Mouse (Mus musculus): ENCODE results near the gene Grip2. TPM values are rescaled to one million over a fixed set of nuclear protein-coding genes. Genes with fewer than 3 reads are reported as not detected.

Grip2 gene
- polyA plus RNA-seq, 1 experiment from 2014 or later, result 1.0 TPM

DNA sequence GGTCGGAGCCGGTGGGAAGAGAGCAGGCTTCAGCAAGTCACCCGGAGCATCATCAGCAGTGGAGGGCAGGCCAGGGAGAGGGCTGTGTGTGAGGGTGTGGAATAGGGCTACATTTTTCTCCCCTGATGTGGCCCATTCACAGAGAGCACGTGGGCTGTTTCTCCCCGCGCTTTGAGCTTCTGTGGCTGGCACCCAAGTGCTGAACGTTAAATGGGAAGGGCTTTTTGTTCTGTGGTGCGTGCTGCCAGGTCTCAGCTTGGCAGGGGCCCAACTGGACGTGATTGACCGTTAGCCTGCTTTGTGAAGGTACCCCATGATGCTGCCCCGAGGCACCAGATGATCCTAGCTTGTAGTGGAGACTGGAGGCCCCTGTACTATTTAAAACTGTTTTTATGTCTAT is 94.9 kb downstream of the Grip2 start:
- Histone ChIP-seq H3K9ac (ENCODE audit: low read length) (no peak overlapping the region), H3K27me3 (ENCODE audit: control insufficient read depth, insufficient read depth, low read length) (no peaks in the 10 kb centered on the region), H3K36me3 (ENCODE audit: control insufficient read depth, insufficient read depth, low read length) (no peaks in the 10 kb centered on the region), H3K4me3 (replicated peaks; ENCODE audit: low read length) (no peak overlapping the region), H3K4me2 (ENCODE audit: low read depth, low read length) (no peak overlapping the region), H3K9me3 (replicated peaks; ENCODE audit: control insufficient read depth, low read length) (no peaks in the 10 kb centered on the region), H3K27ac (ENCODE audit: low read length) (no peak overlapping the region), H3K4me1 (ENCODE audit: control insufficient read depth, insufficient read depth, low read length) (peaks cover 43% of the 10 kb centered on the region)
- WGBS, result 78% methylated on average over 11 of the region's 11 CpGs
- ATAC-seq (ENCODE audit: insufficient read depth, low FRiP score), result no peak

- 15% methylated on average over 12 of the region's 12 CpGs for WGBS
- H3K36me3 ChIP-seq (ENCODE audit: control insufficient read depth, insufficient read depth, low read length), result peaks cover 10% of the 10 kb centered on the region
Observed at GRCm38 (mm10) chr6:91729677-91730127, 97.3 kb downstream of the Grip2 start.

GRCm38 (mm10) chr6:91728939-91729619 is 98.0 kb downstream of the Grip2 start:
- Histone ChIP-seq H3K4me1 (ENCODE audit: control insufficient read depth, insufficient read depth, low read length) (peaks cover 30% of the 10 kb centered on the region), H3K9me3 (replicated peaks; ENCODE audit: control insufficient read depth, low read length) (no peaks in the 10 kb centered on the region), H3K4me3 (replicated peaks; ENCODE audit: low read length) (no peak overlapping the region), H3K9ac (ENCODE audit: low read length) (no peak overlapping the region; the same call in 1 of the 2 replicates), H3K4me2 (ENCODE audit: low read depth, low read length) (no peak overlapping the region), H3K36me3 (ENCODE audit: control insufficient read depth, insufficient read depth, low read length) (peaks cover 15% of the 10 kb centered on the region), H3K27me3 (ENCODE audit: control insufficient read depth, insufficient read depth, low read length) (no peaks in the 10 kb centered on the region), H3K27ac (ENCODE audit: low read length) (peak overlapping the region; percentile 94)
- ATAC-seq (ENCODE audit: insufficient read depth, low FRiP score), result peak; percentile 35; the same call in 1 of the 2 replicates
- 39% methylated on average over 6 of the region's 6 CpGs for WGBS

More at GRCm38 (mm10) chr6:91729677-91730127, 97.3 kb downstream of the Grip2 start:
- H3K9me3 ChIP-seq (replicated peaks; ENCODE audit: control insufficient read depth, low read length), result no peaks in the 10 kb centered on the region
- peak; percentile 88 for ATAC-seq (ENCODE audit: insufficient read depth, low FRiP score)
- peaks cover 30% of the 10 kb centered on the region for H3K4me1 ChIP-seq (ENCODE audit: control insufficient read depth, insufficient read depth, low read length)
- H3K4me2 ChIP-seq (ENCODE audit: low read depth, low read length), result no peak overlapping the region
- peak overlapping the region; percentile 44; the same call in 1 of the 2 replicates for H3K9ac ChIP-seq (ENCODE audit: low read length)
- H3K4me3 ChIP-seq (replicated peaks; ENCODE audit: low read length), result no peak overlapping the region
- H3K27me3 ChIP-seq (ENCODE audit: control insufficient read depth, insufficient read depth, low read length), result no peaks in the 10 kb centered on the region
- peak overlapping the region; percentile 94 for H3K27ac ChIP-seq (ENCODE audit: low read length)

GRCm38 (mm10) chr6:91727361-91727760 is 99.7 kb downstream of the Grip2 start:
- no peak overlapping the region for H3K9ac ChIP-seq (ENCODE audit: low read length)
- 53% methylated on average over 1 of the region's 1 CpGs for WGBS
- peaks cover 22% of the 10 kb centered on the region for H3K36me3 ChIP-seq (ENCODE audit: control insufficient read depth, insufficient read depth, low read length)
- H3K4me2 ChIP-seq (ENCODE audit: low read depth, low read length), result no peak overlapping the region
- peaks cover 30% of the 10 kb centered on the region for H3K4me1 ChIP-seq (ENCODE audit: control insufficient read depth, insufficient read depth, low read length)
- no peak for ATAC-seq (ENCODE audit: insufficient read depth, low FRiP score)
- H3K27me3 ChIP-seq (ENCODE audit: control insufficient read depth, insufficient read depth, low read length), result no peaks in the 10 kb centered on the region
- H3K27ac ChIP-seq (ENCODE audit: low read length), result no peak overlapping the region; the same call in 1 of the 2 replicates
- no peaks in the 10 kb centered on the region for H3K9me3 ChIP-seq (replicated peaks; ENCODE audit: control insufficient read depth, low read length)
- H3K4me3 ChIP-seq (replicated peaks; ENCODE audit: low read length), result no peak overlapping the region

DNA sequence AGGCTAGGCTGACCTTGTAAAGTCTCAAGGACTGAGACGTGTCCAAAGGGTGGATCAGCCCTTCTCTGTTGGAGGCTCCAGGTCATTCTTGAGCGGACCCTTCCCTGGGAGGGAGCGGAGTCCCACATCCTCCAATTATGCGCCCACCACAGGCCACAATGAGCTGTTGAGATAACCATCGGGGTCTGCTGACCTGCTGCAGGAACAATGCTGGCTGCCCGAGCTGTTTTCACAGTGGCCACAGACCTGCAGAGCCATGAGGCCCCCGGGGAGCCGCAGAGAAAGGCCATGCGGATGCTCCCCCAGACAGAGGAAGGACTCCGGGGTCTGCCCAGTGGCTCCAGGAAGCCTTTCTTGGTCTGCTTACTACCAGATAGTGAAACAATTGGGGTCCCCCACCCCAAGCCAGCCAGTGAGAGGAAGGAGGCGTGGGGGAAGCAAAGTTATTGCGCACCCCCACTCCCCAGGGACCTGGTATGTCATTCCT is 105.8 kb downstream of the Grip2 start:
- no peaks in the 10 kb centered on the region for H3K9me3 ChIP-seq (replicated peaks; ENCODE audit: control insufficient read depth, low read length)
- WGBS, result 69% methylated on average over 12 of the region's 12 CpGs
- H3K4me3 ChIP-seq (replicated peaks; ENCODE audit: low read length), result no peak overlapping the region
- H3K36me3 ChIP-seq (ENCODE audit: control insufficient read depth, insufficient read depth, low read length), result peaks cover 22% of the 10 kb centered on the region
- H3K9ac ChIP-seq (ENCODE audit: low read length), result no peak overlapping the region
- H3K27ac ChIP-seq (ENCODE audit: low read length), result no peak overlapping the region
- no peak overlapping the region for H3K4me2 ChIP-seq (ENCODE audit: low read depth, low read length)
- H3K4me1 ChIP-seq (ENCODE audit: control insufficient read depth, insufficient read depth, low read length), result peaks cover 23% of the 10 kb centered on the region
- no peaks in the 10 kb centered on the region for H3K27me3 ChIP-seq (ENCODE audit: control insufficient read depth, insufficient read depth, low read length)
- peak; percentile 27; the same call in 1 of the 2 replicates for ATAC-seq (ENCODE audit: insufficient read depth, low FRiP score)

DNA sequence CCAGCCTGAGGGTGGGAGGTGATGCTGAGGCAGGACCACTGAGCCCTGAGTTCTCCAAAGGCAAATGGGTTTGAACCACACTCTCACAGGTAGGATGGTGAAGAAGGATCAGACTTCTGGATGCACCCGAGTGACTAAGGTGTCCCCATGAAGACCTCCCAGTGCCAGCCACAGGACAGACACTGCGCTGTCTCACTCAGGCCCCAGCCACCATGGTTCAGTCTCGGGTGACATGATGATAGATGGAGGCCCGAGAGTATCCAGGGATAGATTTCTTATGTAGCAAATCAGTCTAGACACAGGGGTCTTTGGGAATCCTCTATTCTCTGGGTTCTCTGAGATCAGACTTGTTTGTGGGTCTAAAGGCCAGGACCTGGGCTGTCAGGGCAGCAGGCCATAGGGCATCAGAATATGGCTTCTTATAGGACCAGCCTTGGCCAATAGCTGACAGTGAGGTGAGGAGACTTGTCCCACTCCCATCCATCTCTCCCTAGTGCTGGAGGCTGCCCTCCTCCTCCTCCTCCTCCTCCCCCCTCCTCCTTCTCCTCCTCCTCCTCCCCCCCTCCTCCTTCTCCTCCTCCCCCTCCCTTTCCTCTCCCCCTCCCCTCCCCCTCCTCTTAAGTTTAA is 106.3 kb downstream of the Grip2 start:
- Histone ChIP-seq H3K4me2 (ENCODE audit: low read depth, low read length) (no peak overlapping the region), H3K4me3 (replicated peaks; ENCODE audit: low read length) (no peak overlapping the region), H3K27ac (ENCODE audit: low read length) (no peak overlapping the region), H3K9ac (ENCODE audit: low read length) (no peak overlapping the region), H3K36me3 (ENCODE audit: control insufficient read depth, insufficient read depth, low read length) (peaks cover 18% of the 10 kb centered on the region; the same call in 1 of the 2 replicates), H3K27me3 (ENCODE audit: control insufficient read depth, insufficient read depth, low read length) (no peaks in the 10 kb centered on the region), H3K9me3 (replicated peaks; ENCODE audit: control insufficient read depth, low read length) (no peaks in the 10 kb centered on the region), H3K4me1 (ENCODE audit: control insufficient read depth, insufficient read depth, low read length) (peaks cover 23% of the 10 kb centered on the region)
- ATAC-seq (ENCODE audit: insufficient read depth, low FRiP score), result no peak
- 49% methylated on average over 4 of the region's 4 CpGs for WGBS

DNA sequence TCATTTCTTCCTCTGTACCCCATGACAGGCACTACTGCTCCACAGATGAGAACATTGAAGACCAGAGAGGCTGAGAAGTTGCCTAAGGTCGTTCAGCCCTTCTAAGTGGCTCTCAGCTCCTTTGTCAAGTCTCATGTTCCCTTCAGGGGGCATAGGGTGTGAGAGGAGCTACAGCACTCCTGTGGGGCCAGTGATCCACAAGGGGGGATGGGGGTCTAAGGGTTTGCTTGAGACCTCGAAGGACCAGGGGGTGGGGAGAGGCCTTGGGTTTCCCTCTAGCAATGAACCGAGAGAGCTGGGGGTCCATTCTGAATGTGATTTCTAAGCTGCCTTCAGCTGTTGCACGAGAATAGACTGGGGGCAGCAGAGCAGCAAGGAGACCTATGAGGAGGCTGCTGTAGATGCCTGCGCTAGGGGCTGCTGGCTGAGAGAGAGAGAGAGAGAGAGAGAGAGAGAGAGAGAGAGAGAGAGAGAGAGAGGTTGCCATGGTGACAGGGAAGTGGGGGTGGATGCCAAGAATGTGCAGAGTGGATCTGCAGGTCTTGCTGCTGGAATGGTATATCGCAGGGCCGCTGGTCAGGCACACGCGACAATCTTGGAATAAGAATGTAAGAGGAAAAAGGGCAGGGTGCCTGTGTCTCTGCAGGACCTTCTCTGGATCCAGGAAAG is 107.1 kb downstream of the Grip2 start:
- Histone ChIP-seq H3K9ac (ENCODE audit: low read length) (peak overlapping the region; percentile 1; the same call in 1 of the 2 replicates), H3K4me3 (replicated peaks; ENCODE audit: low read length) (no peak overlapping the region), H3K4me1 (ENCODE audit: control insufficient read depth, insufficient read depth, low read length) (peaks cover 23% of the 10 kb centered on the region), H3K9me3 (replicated peaks; ENCODE audit: control insufficient read depth, low read length) (no peaks in the 10 kb centered on the region), H3K27me3 (ENCODE audit: control insufficient read depth, insufficient read depth, low read length) (no peaks in the 10 kb centered on the region), H3K4me2 (ENCODE audit: low read depth, low read length) (0 out of 2 replicates have a peak overlapping the region, but pooled peaks have one; percentile 3), H3K27ac (ENCODE audit: low read length) (peak overlapping the region; percentile 9; the same call in 1 of the 2 replicates), H3K36me3 (ENCODE audit: control insufficient read depth, insufficient read depth, low read length) (peaks cover 15% of the 10 kb centered on the region; the same call in 1 of the 2 replicates)
- 15% methylated on average over 9 of the region's 9 CpGs for WGBS
- peak; percentile 68 for ATAC-seq (ENCODE audit: insufficient read depth, low FRiP score)

DNA sequence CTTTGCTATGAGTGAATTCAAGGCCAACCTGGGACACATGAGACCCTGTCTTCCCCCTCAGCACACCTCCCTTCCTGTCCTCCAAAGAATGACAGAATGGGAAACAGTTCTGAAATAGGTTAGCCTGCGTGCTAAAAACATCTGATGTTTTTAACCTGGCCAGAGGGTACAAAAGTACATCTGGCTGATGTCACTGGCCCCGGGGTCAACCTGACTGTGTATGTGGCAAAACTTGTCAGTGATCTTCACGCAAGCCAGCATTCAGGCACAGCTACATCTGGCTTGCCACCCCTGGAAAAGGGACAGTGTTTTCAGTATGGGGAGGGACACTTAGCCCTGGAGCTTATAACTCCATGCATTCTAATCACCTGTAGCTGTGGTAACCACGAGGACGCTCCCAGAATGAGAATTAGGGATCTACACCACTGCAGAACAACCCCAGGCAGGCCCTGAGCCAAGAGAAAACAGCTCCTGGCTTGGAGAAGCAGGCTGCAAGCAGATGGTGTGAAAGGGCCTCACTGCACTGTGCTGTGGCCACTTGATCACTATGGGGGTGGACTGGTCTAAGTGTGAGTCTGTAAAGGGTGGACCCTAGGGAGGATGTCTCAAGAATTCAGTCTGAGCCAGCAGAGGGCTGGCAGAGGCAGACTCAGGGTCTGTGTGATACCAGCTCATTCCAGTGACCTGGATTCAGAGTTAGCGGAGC is 107.9 kb downstream of the Grip2 start:
- Histone ChIP-seq H3K4me1 (ENCODE audit: control insufficient read depth, insufficient read depth, low read length) (peaks cover 27% of the 10 kb centered on the region), H3K4me2 (ENCODE audit: low read depth, low read length) (no peak overlapping the region), H3K9me3 (replicated peaks; ENCODE audit: control insufficient read depth, low read length) (no peaks in the 10 kb centered on the region), H3K4me3 (replicated peaks; ENCODE audit: low read length) (no peak overlapping the region), H3K36me3 (ENCODE audit: control insufficient read depth, insufficient read depth, low read length) (0 out of 2 replicates have a peak, but pooled peaks cover 7% of the 10 kb centered on the region), H3K27me3 (ENCODE audit: control insufficient read depth, insufficient read depth, low read length) (no peaks in the 10 kb centered on the region), H3K9ac (ENCODE audit: low read length) (peak overlapping the region; percentile 12; the same call in 1 of the 2 replicates), H3K27ac (ENCODE audit: low read length) (peak overlapping the region; percentile 9)
- no peak for ATAC-seq (ENCODE audit: insufficient read depth, low FRiP score)
- 63% methylated on average over 6 of the region's 6 CpGs for WGBS
